Mouse (Mus musculus) C2C12 (cell line): ENCODE data around the gene Tm6sf1.

Experiments used
- CTCF ChIP-seq: IDR thresholded peaks from one replicate; pipeline ENCODE4 v1.5.1; 2011; ENCODE audit not compliant: control insufficient read depth, insufficient read depth, insufficient read length
- MAX ChIP-seq: IDR thresholded peaks from one replicate; pipeline ENCODE4 v1.6.1; 2011; ENCODE audit warnings: mild to moderate bottlenecking, control low read depth
- USF1 ChIP-seq: IDR thresholded peaks from one replicate; pipeline ENCODE4 v1.6.1; 2011; ENCODE audit warnings: low read depth, mild to moderate bottlenecking, control low read depth, moderate library complexity

DNA sequence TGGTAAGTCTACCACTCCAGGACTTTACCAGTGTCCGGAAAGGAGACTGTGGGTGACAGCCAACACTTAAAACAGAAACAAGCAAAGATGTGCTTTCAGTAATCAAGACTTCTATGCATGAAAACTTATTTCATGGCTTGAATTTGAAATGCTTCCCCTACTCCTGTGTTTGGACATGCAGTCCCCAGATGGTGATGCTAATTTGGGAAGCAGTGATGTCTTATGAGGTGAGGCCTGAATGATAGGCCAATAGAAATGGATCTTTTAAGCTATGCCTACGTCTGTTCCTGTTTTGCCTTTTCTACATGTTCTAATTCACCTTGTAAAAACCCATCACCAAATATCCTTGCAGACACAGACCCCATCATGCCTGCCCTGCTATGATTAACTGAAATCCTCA, 46.1 kb downstream of the Tm6sf1 start:
- TF ChIP-seq CTCF (no peak), MAX (no peak), USF1 (no peak)
